Mouse (Mus musculus): Measurements from ENCODE around the gene Magoh. TPM values are rescaled to one million over a fixed set of nuclear protein-coding genes. Genes with fewer than 3 reads are reported as not detected.

Magoh gene
- polyA plus RNA-seq, 1 experiment from 2014 or later = 225 TPM

GRCm38 (mm10) chr4:107899211-107899927 lies 19.8 kb downstream of the Magoh start:
- H3K4me3 ChIP-seq = no peak overlapping the region
- no peak overlapping the region for H3K27ac ChIP-seq
- no peaks in the 10 kb centered on the region for H3K9me3 ChIP-seq
- no peaks in the 10 kb centered on the region for H3K27me3 ChIP-seq (ENCODE audit: insufficient read depth, poor library complexity, severe bottlenecking)
- H3K36me3 ChIP-seq = peaks cover 83% of the 10 kb centered on the region
- 82% methylated on average over 5 of the region's 5 CpGs for whole genome bisulfite sequencing
- no peak for DNase-seq (ENCODE audit: low spot score)
- no peaks in the 10 kb centered on the region for H3K4me1 ChIP-seq (replicated peaks)

DNA sequence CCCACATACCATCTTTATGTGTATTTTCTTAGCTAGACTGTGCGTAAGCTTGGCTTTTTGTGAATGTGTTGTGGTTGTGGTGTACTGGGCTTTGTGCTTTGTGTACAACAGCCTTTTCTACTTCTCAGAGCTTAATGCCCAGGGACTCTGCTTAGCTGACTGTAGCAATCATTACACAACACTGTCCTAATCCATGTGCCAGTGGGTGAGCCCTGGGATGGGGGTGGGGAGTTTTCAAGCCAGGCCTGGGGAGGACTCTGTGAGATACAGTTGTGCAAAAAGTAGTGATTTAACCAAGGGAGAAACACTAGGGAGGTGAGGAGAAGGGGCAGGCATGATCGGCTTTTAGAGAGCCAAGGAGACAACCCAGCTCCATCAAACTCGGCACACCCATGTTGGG lies 20.7 kb downstream of the Magoh start:
- no peaks in the 10 kb centered on the region for H3K27me3 ChIP-seq (ENCODE audit: insufficient read depth, poor library complexity, severe bottlenecking)
- no peak overlapping the region for H3K27ac ChIP-seq
- no peaks in the 10 kb centered on the region for H3K4me1 ChIP-seq (replicated peaks)
- peaks cover 84% of the 10 kb centered on the region for H3K36me3 ChIP-seq
- H3K4me3 ChIP-seq = no peak overlapping the region
- no peaks in the 10 kb centered on the region for H3K9me3 ChIP-seq
- DNase-seq (ENCODE audit: low spot score) = no peak
- WGBS = 88% methylated on average over 3 of the region's 3 CpGs

- no peaks in the 10 kb centered on the region for H3K9me3 ChIP-seq
- H3K36me3 ChIP-seq = peaks cover 71% of the 10 kb centered on the region
- WGBS = 94% methylated on average over 10 of the region's 10 CpGs
- no peaks in the 10 kb centered on the region for H3K27me3 ChIP-seq (ENCODE audit: insufficient read depth, poor library complexity, severe bottlenecking)
- no peaks in the 10 kb centered on the region for H3K4me1 ChIP-seq (replicated peaks)
- no peak overlapping the region for H3K27ac ChIP-seq
- no peak overlapping the region for H3K4me3 ChIP-seq
- no peak for DNase-seq (ENCODE audit: low spot score)
Observed at GRCm38 (mm10) chr4:107904252-107904651, 24.7 kb downstream of the Magoh start.

GRCm38 (mm10) chr4:107906561-107906960 lies 27.0 kb downstream of the Magoh start:
- Histone ChIP-seq H3K4me3 (no peak overlapping the region), H3K27me3 (ENCODE audit: insufficient read depth, poor library complexity, severe bottlenecking) (no peaks in the 10 kb centered on the region), H3K9me3 (no peaks in the 10 kb centered on the region), H3K4me1 (replicated peaks) (no peaks in the 10 kb centered on the region), H3K27ac (no peak overlapping the region), H3K36me3 (peaks cover 83% of the 10 kb centered on the region)
- no peak for DNase-seq (ENCODE audit: low spot score)
- 88% methylated on average over 9 of the region's 9 CpGs for WGBS

- no peak overlapping the region for H3K27ac ChIP-seq
- no peak overlapping the region for H3K4me3 ChIP-seq
- no peaks in the 10 kb centered on the region for H3K27me3 ChIP-seq (ENCODE audit: insufficient read depth, poor library complexity, severe bottlenecking)
- H3K36me3 ChIP-seq = peaks cover 77% of the 10 kb centered on the region
- no peak for DNase-seq (ENCODE audit: low spot score)
- WGBS = 91% methylated on average over 4 of the region's 4 CpGs
- no peaks in the 10 kb centered on the region for H3K4me1 ChIP-seq (replicated peaks)
- H3K9me3 ChIP-seq = no peaks in the 10 kb centered on the region
Observed at GRCm38 (mm10) chr4:107910020-107910419, 30.5 kb downstream of the Magoh start.

- Histone ChIP-seq H3K27me3 (ENCODE audit: insufficient read depth, poor library complexity, severe bottlenecking) (no peaks in the 10 kb centered on the region), H3K9me3 (no peaks in the 10 kb centered on the region)
- 98% methylated on average over 2 of the region's 2 CpGs for WGBS
Observed at GRCm38 (mm10) chr4:107920336-107920735, 40.8 kb downstream of the Magoh start.

GRCm38 (mm10) chr4:107921152-107921695 lies 41.7 kb downstream of the Magoh start:
- H3K27me3 ChIP-seq (ENCODE audit: insufficient read depth, poor library complexity, severe bottlenecking) = no peaks in the 10 kb centered on the region
- H3K36me3 ChIP-seq = peaks cover 8% of the 10 kb centered on the region; the same call in 1 of the 2 replicates
- H3K4me3 ChIP-seq = no peak overlapping the region
- H3K4me1 ChIP-seq (replicated peaks) = peaks cover 23% of the 10 kb centered on the region
- DNase-seq (ENCODE audit: low spot score) = no peak
- H3K27ac ChIP-seq = no peak overlapping the region
- WGBS = 87% methylated on average over 8 of the region's 8 CpGs
- no peaks in the 10 kb centered on the region for H3K9me3 ChIP-seq

More at GRCm38 (mm10) chr4:107920336-107920735, 40.8 kb downstream of the Magoh start:
- Histone ChIP-seq H3K4me1 (replicated peaks) (peaks cover 23% of the 10 kb centered on the region), H3K36me3 (peaks cover 8% of the 10 kb centered on the region; the same call in 1 of the 2 replicates), H3K27ac (no peak overlapping the region), H3K4me3 (no peak overlapping the region)
- DNase-seq (ENCODE audit: low spot score) = no peak

- peaks cover 8% of the 10 kb centered on the region; the same call in 1 of the 2 replicates for H3K36me3 ChIP-seq
- DNase-seq (ENCODE audit: low spot score) = no peak
- H3K4me1 ChIP-seq (replicated peaks) = peaks cover 23% of the 10 kb centered on the region
- no peaks in the 10 kb centered on the region for H3K9me3 ChIP-seq
- WGBS = 51% methylated on average over 4 of the region's 4 CpGs
- H3K27ac ChIP-seq = no peak overlapping the region
- H3K4me3 ChIP-seq = peak overlapping the region; percentile 93
- no peaks in the 10 kb centered on the region for H3K27me3 ChIP-seq (ENCODE audit: insufficient read depth, poor library complexity, severe bottlenecking)
Observed at GRCm38 (mm10) chr4:107921952-107922351, 42.4 kb downstream of the Magoh start.

DNA sequence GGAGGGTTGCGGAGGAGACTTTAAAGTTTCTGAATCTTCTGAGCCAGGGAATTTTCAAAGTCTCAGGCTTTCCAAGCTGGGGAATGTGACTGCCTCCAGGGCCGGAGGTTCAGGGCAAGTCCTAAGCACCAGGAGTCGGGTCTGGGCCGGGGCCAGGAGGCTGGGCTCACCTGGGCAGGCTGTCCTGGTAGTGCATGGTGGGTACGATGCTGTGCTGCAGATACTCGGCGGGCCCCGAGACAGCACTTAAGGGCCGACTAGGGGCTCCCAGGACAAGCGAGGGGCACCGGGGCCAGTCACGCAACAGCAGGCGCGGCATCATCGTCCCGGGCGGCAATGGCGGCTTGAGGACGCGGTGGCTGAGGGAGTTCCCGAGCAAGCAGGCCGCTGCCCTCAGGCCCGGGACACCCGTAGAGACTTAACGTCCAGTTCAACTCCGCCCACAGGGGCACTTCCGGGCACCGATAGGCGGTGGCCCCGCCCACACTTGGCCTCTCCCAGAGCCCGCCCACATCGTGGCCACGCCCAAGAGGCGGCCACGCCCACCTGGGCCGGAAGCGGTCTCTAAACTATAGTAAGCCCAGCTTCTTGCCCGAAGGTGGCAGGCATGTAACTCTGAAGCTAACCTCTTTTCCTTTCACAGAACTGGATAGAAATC lies 43.7 kb downstream of the Magoh start, which contains the start of gene Cpt2:
Gene Cpt2, minus strand, starts transcription at position 466 of the 658 bp plus-strand sequence.
- peak within 1 kb of the TSS; percentile 93 for H3K4me3 ChIP-seq
- peaks cover 23% of the 10 kb centered on the region for H3K4me1 ChIP-seq (replicated peaks)
- H3K27ac ChIP-seq = peak within 1 kb of the TSS; percentile 92
- peak; percentile 97 for DNase-seq (ENCODE audit: low spot score)
- WGBS = 2% methylated on average over 38 of the region's 38 CpGs
- peaks cover 8% of the 10 kb centered on the region; the same call in 1 of the 2 replicates for H3K36me3 ChIP-seq
- no peaks in the 10 kb centered on the region for H3K9me3 ChIP-seq
- no peaks in the 10 kb centered on the region for H3K27me3 ChIP-seq (ENCODE audit: insufficient read depth, poor library complexity, severe bottlenecking)

- no peak for DNase-seq (ENCODE audit: low spot score)
- H3K27me3 ChIP-seq (ENCODE audit: insufficient read depth, poor library complexity, severe bottlenecking) = no peaks in the 10 kb centered on the region
- peaks cover 23% of the 10 kb centered on the region for H3K4me1 ChIP-seq (replicated peaks)
- no peaks in the 10 kb centered on the region for H3K9me3 ChIP-seq
- 52% methylated on average over 7 of the region's 7 CpGs for WGBS
- peak overlapping the region; percentile 93 for H3K4me3 ChIP-seq
- H3K27ac ChIP-seq = peak overlapping the region; percentile 92
- peaks cover 8% of the 10 kb centered on the region; the same call in 1 of the 2 replicates for H3K36me3 ChIP-seq
Observed at GRCm38 (mm10) chr4:107923803-107924194, 44.2 kb downstream of the Magoh start.

- H3K4me3 ChIP-seq = no peak overlapping the region
- 71% methylated on average over 2 of the region's 2 CpGs for WGBS
- H3K4me1 ChIP-seq (replicated peaks) = peaks cover 4% of the 10 kb centered on the region; the same call in 1 of the 2 replicates
- no peaks in the 10 kb centered on the region for H3K36me3 ChIP-seq
- DNase-seq (ENCODE audit: low spot score) = no peak
- H3K27ac ChIP-seq = no peak overlapping the region
- no peaks in the 10 kb centered on the region for H3K9me3 ChIP-seq
- H3K27me3 ChIP-seq (ENCODE audit: insufficient read depth, poor library complexity, severe bottlenecking) = no peaks in the 10 kb centered on the region
Observed at GRCm38 (mm10) chr4:107928269-107928668, 48.7 kb downstream of the Magoh start.

GRCm38 (mm10) chr4:107928726-107929125 lies 49.2 kb downstream of the Magoh start:
- no peak overlapping the region for H3K4me3 ChIP-seq
- H3K27ac ChIP-seq = no peak overlapping the region
- no peaks in the 10 kb centered on the region for H3K36me3 ChIP-seq
- no peaks in the 10 kb centered on the region for H3K4me1 ChIP-seq (replicated peaks)
- 85% methylated on average over 2 of the region's 2 CpGs for WGBS
- no peak for DNase-seq (ENCODE audit: low spot score)
- no peaks in the 10 kb centered on the region for H3K9me3 ChIP-seq
- no peaks in the 10 kb centered on the region for H3K27me3 ChIP-seq (ENCODE audit: insufficient read depth, poor library complexity, severe bottlenecking)

DNA sequence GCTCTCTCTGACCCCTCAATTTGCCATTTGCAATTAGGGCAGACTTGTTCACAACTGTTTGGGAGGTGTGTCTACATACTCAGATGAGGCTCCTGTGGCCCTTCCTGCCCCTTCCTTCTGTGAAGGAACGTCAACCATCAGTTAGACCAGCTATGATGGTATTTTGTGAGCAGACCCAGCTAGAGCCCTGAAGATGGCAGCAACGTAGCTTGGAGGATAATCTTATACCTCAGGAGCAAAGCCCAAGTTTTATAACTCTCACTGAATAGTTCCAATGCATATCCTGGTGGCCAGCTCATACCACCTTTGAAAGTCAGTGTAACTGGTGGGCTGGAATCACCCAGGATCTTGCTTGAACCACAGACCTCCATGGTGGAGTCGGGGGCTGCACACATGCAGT lies 51.9 kb downstream of the Magoh start:
- H3K9me3 ChIP-seq = no peaks in the 10 kb centered on the region
- no peaks in the 10 kb centered on the region for H3K4me1 ChIP-seq (replicated peaks)
- H3K27ac ChIP-seq = no peak overlapping the region
- no peaks in the 10 kb centered on the region for H3K36me3 ChIP-seq
- 72% methylated on average over 3 of the region's 3 CpGs for WGBS
- no peak for DNase-seq (ENCODE audit: low spot score)
- H3K4me3 ChIP-seq = no peak overlapping the region
- no peaks in the 10 kb centered on the region for H3K27me3 ChIP-seq (ENCODE audit: insufficient read depth, poor library complexity, severe bottlenecking)

All from hindbrain, embryonic 10.5 days (tissue).